Mouse (Mus musculus) splenic B cell, adult 2 months (primary cell): Measurements from ENCODE around the gene 1700013H16Rik.
"Not testable (repeated sequence)": the region's sequence is repeated elsewhere in the genome, so short reads cannot be mapped to it uniquely, and the experiment has no call there.

Source experiments
- DNase-seq: peaks from one replicate; pipeline ENCODE4 v3.0.0-alpha.2; 2011; ENCODE audit warnings: low read depth, low spot score
- H3K27me3 ChIP-seq: 2 replicates; pipeline ENCODE4 v1.6.1; 2012; ENCODE audit warnings: mild to moderate bottlenecking, low read length, moderate library complexity, mixed read lengths; ENCODE audit not compliant: control insufficient read depth, poor library complexity, insufficient read depth, severe bottlenecking
- H3K36me3 ChIP-seq: 2 replicates; pipeline ENCODE4 v1.6.1; 2012; ENCODE audit warnings: mild to moderate bottlenecking, low read length, moderate library complexity, mixed read lengths; ENCODE audit not compliant: control insufficient read depth, poor library complexity, insufficient read depth, severe bottlenecking

Gene 1700013H16Rik

GRCm38 (mm10) chrX:53757736-53758135, at the start of gene 1700013H16Rik:
1700013H16Rik (minus strand) TSS chrX:53757831.
- Histone ChIP-seq H3K36me3 (no peaks in the 10 kb centered on the region), H3K27me3 (no peaks in the 10 kb centered on the region)
- no peak for DNase-seq

GRCm38 (mm10) chrX:53799074-53799473, 41.4 kb upstream of the 1700013H16Rik start:
- H3K27me3 ChIP-seq, result no peaks in the 10 kb centered on the region
- no peaks in the 10 kb centered on the region for H3K36me3 ChIP-seq
- no peak for DNase-seq

GRCm38 (mm10) chrX:53797519-53797918, 39.9 kb upstream of the 1700013H16Rik start, which contains the start of gene Xlr:
Xlr (minus strand) TSS chrX:53797706.
- H3K36me3 ChIP-seq, H3K27me3 ChIP-seq, DNase-seq: not testable (repeated sequence)

DNA sequence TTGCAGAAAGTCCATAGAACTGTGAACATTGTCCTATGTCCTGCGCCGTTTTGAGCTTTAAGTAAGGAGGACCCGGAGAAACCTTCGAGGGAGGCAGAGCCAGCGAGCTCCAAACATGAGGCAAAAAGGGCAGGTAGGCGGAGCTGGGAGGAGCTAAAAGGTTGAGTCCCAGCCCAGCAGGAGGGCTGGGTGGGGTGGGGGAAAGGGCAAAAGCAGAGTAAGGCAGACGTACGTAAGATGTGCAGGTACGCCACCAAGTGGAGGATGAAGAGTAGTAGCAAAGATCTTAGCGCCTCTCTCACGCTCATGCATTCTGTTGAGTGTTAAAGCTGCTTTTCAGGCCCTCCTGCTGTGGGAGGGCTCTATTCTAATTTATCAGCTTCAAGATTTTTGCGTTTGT, 18.6 kb upstream of the 1700013H16Rik start, which contains the start of gene Zfp36l3:
TSS of gene Zfp36l3 (minus strand) at position 119 of the 400 bp plus-strand sequence.
- no peak for DNase-seq
- no peaks in the 10 kb centered on the region for H3K27me3 ChIP-seq
- H3K36me3 ChIP-seq, result no peaks in the 10 kb centered on the region

- Histone ChIP-seq H3K27me3 (no peaks in the 10 kb centered on the region), H3K36me3 (no peaks in the 10 kb centered on the region)
- no peak for DNase-seq
These were observed 4.8 kb downstream of the 1700013H16Rik start for GRCm38 (mm10) chrX:53752851-53753250.

DNA sequence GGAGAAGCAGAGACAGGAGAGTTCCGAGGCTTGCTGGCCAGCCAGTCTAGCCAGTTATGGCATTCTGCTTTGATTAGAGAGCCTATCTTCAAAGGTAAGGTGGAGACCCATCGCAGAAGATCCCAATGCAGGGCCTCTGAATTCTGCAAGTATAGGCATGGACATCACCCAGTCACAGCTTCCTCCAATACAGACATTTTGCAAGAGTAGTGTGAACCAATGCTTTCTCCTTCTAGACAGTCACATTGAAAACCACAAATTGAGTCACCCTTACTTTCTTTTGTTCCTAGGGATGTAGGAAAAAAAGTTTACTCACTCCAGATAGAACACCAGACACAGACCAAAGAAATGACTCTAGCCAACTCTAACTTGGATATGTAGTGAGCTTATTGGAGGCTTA, 28.7 kb downstream of the 1700013H16Rik start:
- no peak for DNase-seq
- no peaks in the 10 kb centered on the region for H3K36me3 ChIP-seq
- no peaks in the 10 kb centered on the region for H3K27me3 ChIP-seq

GRCm38 (mm10) chrX:53724596-53724995, 33.0 kb downstream of the 1700013H16Rik start, which contains the start of gene 4930502E18Rik:
4930502E18Rik (plus strand) TSS chrX:53724826.
- Histone ChIP-seq H3K36me3 (no peaks in the 10 kb centered on the region), H3K27me3 (no peaks in the 10 kb centered on the region)
- no peak for DNase-seq

GRCm38 (mm10) chrX:53716323-53717182, 41.1 kb downstream of the 1700013H16Rik start:
- no peak for DNase-seq
- Histone ChIP-seq H3K27me3 (no peaks in the 10 kb centered on the region), H3K36me3 (no peaks in the 10 kb centered on the region)

DNA sequence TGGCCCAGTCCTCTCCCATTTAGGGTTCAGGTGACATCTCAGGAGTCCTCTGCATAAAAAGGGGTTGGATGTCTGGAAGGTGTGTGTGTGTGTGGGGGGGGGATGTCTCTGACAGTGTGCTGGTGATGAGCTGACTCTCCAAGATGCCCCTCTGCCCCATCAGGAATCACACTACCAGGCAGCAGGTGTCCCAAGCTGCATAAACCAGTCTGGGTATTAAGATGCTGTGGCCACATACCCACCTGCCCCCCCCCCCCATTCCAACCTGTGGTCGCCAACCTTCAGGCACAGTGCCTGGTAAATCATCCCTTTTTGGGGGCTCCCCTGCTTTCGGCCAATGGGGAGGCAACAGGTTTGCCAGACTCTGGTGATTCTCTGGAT, 41.7 kb downstream of the 1700013H16Rik start:
- no peak for DNase-seq

GRCm38 (mm10) chrX:53702673-53703072, 55.0 kb downstream of the 1700013H16Rik start:
- Histone ChIP-seq H3K27me3 (no peaks in the 10 kb centered on the region), H3K36me3 (no peaks in the 10 kb centered on the region)
- DNase-seq, result no peak

More for the DNA sequence above, 41.7 kb downstream of the 1700013H16Rik start:
- Histone ChIP-seq H3K36me3 (no peaks in the 10 kb centered on the region), H3K27me3 (no peaks in the 10 kb centered on the region)

DNA sequence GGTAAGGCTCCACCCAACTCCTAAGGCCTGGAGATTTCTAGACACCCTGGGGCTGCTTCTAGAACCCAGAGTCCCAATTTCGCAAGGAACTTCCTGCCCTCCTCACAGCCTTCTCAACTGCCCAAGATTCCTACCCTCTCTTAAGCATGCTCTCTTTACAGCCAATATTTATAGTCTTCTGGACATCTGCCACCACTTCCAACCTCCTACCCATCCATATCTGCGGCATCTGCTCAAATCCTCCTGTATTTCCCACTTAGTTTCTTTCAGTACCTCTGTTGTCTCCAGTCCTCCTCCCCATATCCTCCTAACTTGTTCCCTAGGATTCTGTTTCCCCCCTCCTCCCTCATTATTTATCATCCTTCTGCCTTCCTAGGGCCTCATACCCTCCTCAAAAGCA, 58.4 kb downstream of the 1700013H16Rik start:
- H3K36me3 ChIP-seq, result no peaks in the 10 kb centered on the region
- H3K27me3 ChIP-seq, result no peaks in the 10 kb centered on the region
- no peak for DNase-seq

- no peaks in the 10 kb centered on the region for H3K36me3 ChIP-seq
- DNase-seq, result no peak
- H3K27me3 ChIP-seq, result no peaks in the 10 kb centered on the region
These were observed 63.4 kb downstream of the 1700013H16Rik start for GRCm38 (mm10) chrX:53694008-53694777.

DNA sequence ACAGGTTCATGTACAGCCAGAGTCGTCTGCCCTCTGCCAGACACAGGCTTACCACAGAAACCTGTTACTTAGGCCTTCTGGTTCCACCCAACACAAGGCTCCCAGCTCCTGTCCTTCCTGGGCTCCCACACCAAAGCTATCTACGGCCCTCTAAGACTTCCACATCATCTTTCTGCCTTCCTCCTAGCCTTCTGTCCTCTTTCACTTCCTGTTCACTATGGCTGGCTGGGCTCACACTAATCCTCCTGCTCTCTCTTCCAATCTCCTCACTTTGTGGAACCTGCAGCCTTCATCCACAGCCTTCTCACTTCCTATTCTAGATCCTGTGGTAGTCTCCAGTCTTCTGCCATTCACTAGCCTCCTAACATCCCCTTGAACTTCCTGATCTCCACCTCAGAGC, 64.5 kb downstream of the 1700013H16Rik start:
- no peak for DNase-seq
- H3K36me3 ChIP-seq, result no peaks in the 10 kb centered on the region
- H3K27me3 ChIP-seq, result no peaks in the 10 kb centered on the region
